Mouse (Mus musculus) kidney, embryonic 14.5 days (tissue): ENCODE data around the gene Slx4. TPM values are rescaled to one million over a fixed set of nuclear protein-coding genes. Genes with fewer than 3 reads are reported as not detected.
"Not testable (repeated sequence)": the region's sequence is repeated elsewhere in the genome, so short reads cannot be mapped to it uniquely, and the experiment has no call there.

Source experiments
- ATAC-seq: fragments of 200-750 bp; cut with Nextera tagmentation; 2 replicates; pipeline ENCODE4 v1.8.0; 2017; ENCODE audit warnings: moderate number of reproducible peaks, mild to moderate bottlenecking, moderate TSS enrichment, moderate library complexity; ENCODE audit not compliant: low FRiP score, low TSS enrichment
- H3K27ac ChIP-seq: fragments of 300-500 bp; sonication (generic); 2 replicates; pipeline ENCODE4 v1.5.1; 2014; ENCODE audit warnings: low read depth, mild to moderate bottlenecking, low read length, moderate library complexity, mixed read lengths
- H3K27me3 ChIP-seq: fragments of 300-500 bp; sonication (generic); 2 replicates; pipeline ENCODE4 v1.6.1; 2014; ENCODE audit warnings: mild to moderate bottlenecking, low read length; ENCODE audit not compliant: control insufficient read depth, insufficient read depth
- H3K36me3 ChIP-seq: fragments of 300-500 bp; sonication (generic); 2 replicates; pipeline ENCODE4 v1.6.1; 2014; ENCODE audit warnings: low read length, mixed read lengths; ENCODE audit not compliant: control insufficient read depth, insufficient read depth
- H3K4me1 ChIP-seq: fragments of 300-500 bp; sonication (generic); 2 replicates; pipeline ENCODE4 v1.6.1; 2014; ENCODE audit warnings: low read length, mixed read lengths; ENCODE audit not compliant: control insufficient read depth, insufficient read depth
- H3K4me2 ChIP-seq: fragments of 300-500 bp; sonication (generic); replicated peaks from 2 replicates; pipeline ENCODE4 v1.6.1; 2014; ENCODE audit warnings: low read depth, mild to moderate bottlenecking, low read length
- H3K4me3 ChIP-seq: fragments of 300-500 bp; sonication (generic); 2 replicates; pipeline ENCODE4 v1.5.1; 2014; ENCODE audit warnings: mild to moderate bottlenecking, low read length
- H3K9ac ChIP-seq: fragments of 300-500 bp; sonication (generic); 2 replicates; pipeline ENCODE4 v1.6.1; 2014; ENCODE audit warnings: low read depth, mild to moderate bottlenecking, low read length, moderate library complexity
- H3K9me3 ChIP-seq: fragments of 300-500 bp; sonication (generic); 2 replicates; pipeline ENCODE4 v1.6.1; 2016; ENCODE audit warnings: low read length; ENCODE audit not compliant: control insufficient read depth
- WGBS: fragments of 180-500 bp; shearing (Covaris S2); extraction: QIAGEN DNeasy Blood & Tissue Kit; methylation state at CpG from one replicate; pipeline ENCODE4 v1.1.7; 2014; 5-methylcytosine and 5-hydroxymethylcytosine counted together
- polyA plus RNA-seq: library from polyadenylated mRNA; unstranded; fragments of >200 nt; fragmentation: Nextera tagmentation; extraction: Ambion mirVana; gene quantifications from 2 replicates; pipeline ENCODE4 v1.2.1, GENCODE M21; 2014

Gene Slx4
- polyA plus RNA-seq, 1 experiment from 2014 or later: 33.2 TPM

DNA sequence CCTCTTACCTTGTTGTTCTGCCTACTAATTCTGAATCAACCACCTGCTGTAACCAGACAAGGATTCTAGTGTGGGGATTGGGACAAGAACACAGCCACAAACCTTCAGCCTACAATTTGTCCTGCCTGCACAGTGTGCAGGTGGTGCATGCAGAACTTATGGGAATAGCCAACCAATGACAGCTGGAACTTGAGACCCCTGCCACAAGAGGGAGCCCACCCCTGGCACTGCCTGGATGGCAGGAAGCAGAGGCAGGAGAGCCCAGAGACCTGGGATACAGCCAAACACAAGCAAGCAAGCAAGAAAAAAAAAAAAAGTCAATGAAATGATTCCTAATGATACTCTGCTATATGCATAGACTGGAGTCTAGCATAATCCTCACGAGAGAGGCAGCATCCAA lies 17.7 kb upstream of the Slx4 start:
- Histone ChIP-seq H3K4me1 (no peaks in the 10 kb centered on the region), H3K4me3 (no peak overlapping the region), H3K36me3 (no peaks in the 10 kb centered on the region), H3K27ac (no peak overlapping the region), H3K27me3 (no peaks in the 10 kb centered on the region), H3K9ac (no peak overlapping the region), H3K9me3 (no peaks in the 10 kb centered on the region), H3K4me2 (no peak overlapping the region)
- no peak for ATAC-seq
- 75% methylated on average over 1 of the region's 1 CpGs for WGBS

- H3K4me1 ChIP-seq, ATAC-seq, H3K9me3 ChIP-seq, H3K27me3 ChIP-seq, H3K9ac ChIP-seq, H3K4me2 ChIP-seq, H3K36me3 ChIP-seq, H3K4me3 ChIP-seq, H3K27ac ChIP-seq: not testable (repeated sequence)
- 75% methylated on average over 6 of the region's 6 CpGs for WGBS
These were observed 13.9 kb upstream of the Slx4 start for GRCm38 (mm10) chr16:4017466-4017865.

- not testable (repeated sequence) for H3K9ac ChIP-seq, H3K4me2 ChIP-seq, H3K27me3 ChIP-seq, H3K4me3 ChIP-seq, H3K4me1 ChIP-seq, H3K27ac ChIP-seq, H3K9me3 ChIP-seq, H3K36me3 ChIP-seq, ATAC-seq
- 85% methylated on average over 17 of the region's 17 CpGs for WGBS
These were observed 13.2 kb upstream of the Slx4 start for GRCm38 (mm10) chr16:4016786-4017185.

DNA sequence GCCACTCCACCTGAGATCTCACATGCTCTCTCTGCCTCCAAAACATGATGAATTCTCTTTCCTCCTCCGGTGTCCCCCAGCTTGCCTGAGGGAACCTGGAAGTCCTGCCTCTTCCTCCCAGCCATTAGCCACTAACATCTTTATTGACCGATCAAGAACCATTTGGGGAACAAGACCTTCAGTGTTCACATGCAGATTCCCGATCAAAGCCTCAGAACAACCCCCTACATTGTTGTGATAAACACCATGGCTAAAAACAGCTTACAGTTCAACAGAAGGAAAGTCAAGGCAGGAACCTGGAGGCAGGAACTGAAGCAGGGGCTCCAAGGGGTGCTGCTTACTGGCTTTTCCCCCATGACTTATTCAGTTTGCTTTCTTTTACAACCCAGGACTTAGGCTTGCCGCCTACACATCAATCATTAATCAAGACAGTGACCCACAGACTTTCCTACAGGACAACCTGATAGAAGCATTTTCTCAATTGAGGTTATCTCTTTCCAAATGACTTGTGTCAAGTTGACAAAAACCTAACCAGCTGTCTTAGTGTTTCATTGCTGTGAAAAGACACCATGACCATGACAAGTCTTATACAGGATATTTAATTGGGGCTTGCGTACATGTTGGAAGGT lies 10.6 kb upstream of the Slx4 start:
- H3K4me2 ChIP-seq: no peak overlapping the region
- H3K9me3 ChIP-seq: no peaks in the 10 kb centered on the region
- WGBS: 82% methylated on average over 5 of the region's 5 CpGs
- H3K36me3 ChIP-seq: no peaks in the 10 kb centered on the region
- no peak overlapping the region for H3K27ac ChIP-seq
- H3K27me3 ChIP-seq: no peaks in the 10 kb centered on the region
- no peak overlapping the region for H3K4me3 ChIP-seq
- H3K9ac ChIP-seq: no peak overlapping the region
- ATAC-seq: no peak
- H3K4me1 ChIP-seq: no peaks in the 10 kb centered on the region

- H3K27me3 ChIP-seq: no peaks in the 10 kb centered on the region
- H3K9me3 ChIP-seq: no peaks in the 10 kb centered on the region
- WGBS: 77% methylated on average over 4 of the region's 4 CpGs
- ATAC-seq: no peak
- no peaks in the 10 kb centered on the region for H3K4me1 ChIP-seq
- no peak overlapping the region for H3K27ac ChIP-seq
- H3K9ac ChIP-seq: no peak overlapping the region
- no peaks in the 10 kb centered on the region for H3K36me3 ChIP-seq
- no peak overlapping the region for H3K4me3 ChIP-seq
- no peak overlapping the region for H3K4me2 ChIP-seq
These were observed 9.5 kb upstream of the Slx4 start for GRCm38 (mm10) chr16:4012882-4013570.

DNA sequence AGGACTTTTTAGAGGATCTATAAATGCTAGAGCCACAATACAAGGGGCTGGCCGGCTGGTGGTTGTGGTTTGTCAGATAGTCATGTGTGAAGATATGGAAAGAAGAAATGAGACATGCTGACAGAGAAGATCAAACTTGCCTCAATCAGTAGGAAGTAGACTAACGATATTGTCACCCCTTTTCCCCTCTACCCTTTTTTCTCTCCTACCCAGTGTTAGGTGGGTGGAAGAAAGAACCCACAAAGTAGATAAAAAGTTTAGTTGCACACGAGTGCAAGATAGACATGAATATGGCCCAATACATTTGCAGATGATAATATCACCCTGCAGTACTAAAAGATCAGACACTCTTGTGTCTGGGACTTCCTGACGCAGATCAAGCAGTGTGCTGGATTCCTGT lies 15.2 kb downstream of the Slx4 start:
- 90% methylated on average over 4 of the region's 4 CpGs for WGBS
- ATAC-seq: no peak
- Histone ChIP-seq H3K4me1 (no peaks in the 10 kb centered on the region), H3K36me3 (peaks cover 92% of the 10 kb centered on the region), H3K27ac (no peak overlapping the region), H3K27me3 (no peaks in the 10 kb centered on the region), H3K9me3 (no peaks in the 10 kb centered on the region), H3K9ac (no peak overlapping the region), H3K4me3 (no peak overlapping the region), H3K4me2 (no peak overlapping the region)

DNA sequence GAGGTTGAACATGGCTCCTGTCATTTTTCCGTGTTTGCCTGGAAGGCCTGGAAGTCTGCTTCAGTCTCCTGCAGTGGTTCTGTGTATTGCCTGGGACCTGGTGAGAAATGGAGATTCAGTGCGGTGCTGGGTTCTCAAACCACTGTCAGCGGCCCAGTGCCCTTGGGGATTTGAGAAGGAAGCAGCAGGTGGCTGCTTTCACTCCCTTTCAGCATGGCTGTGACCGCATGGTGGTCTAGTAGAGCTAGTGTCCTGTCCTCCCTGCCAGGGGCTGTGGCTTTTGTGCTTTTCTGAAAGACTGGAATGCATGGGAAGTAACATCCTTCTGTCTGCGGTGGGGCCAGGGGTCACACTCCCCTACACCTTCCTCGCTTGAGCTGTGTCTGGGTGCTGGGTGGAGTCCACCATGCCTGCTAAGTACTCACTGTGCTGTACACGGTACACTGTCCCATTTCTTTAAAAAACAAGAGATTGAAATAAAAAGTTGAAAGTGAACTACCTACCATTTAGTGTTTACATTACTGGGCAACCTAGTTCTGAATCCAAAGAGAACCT lies 20.3 kb downstream of the Slx4 start:
- Histone ChIP-seq H3K4me2 (no peak overlapping the region), H3K27ac (no peak overlapping the region), H3K4me1 (no peaks in the 10 kb centered on the region), H3K9me3 (no peaks in the 10 kb centered on the region), H3K4me3 (no peak overlapping the region), H3K9ac (no peak overlapping the region), H3K36me3 (peaks cover 95% of the 10 kb centered on the region), H3K27me3 (no peaks in the 10 kb centered on the region)
- ATAC-seq: no peak
- whole genome bisulfite sequencing: 80% methylated on average over 7 of the region's 7 CpGs

- H3K4me3 ChIP-seq: no peak overlapping the region
- no peak overlapping the region for H3K9ac ChIP-seq
- no peak overlapping the region for H3K4me2 ChIP-seq
- no peak overlapping the region for H3K27ac ChIP-seq
- H3K9me3 ChIP-seq: no peaks in the 10 kb centered on the region
- ATAC-seq: no peak
- WGBS: 90% methylated on average over 4 of the region's 4 CpGs
- 0 out of 2 replicates have a peak, but pooled peaks cover 3% of the 10 kb centered on the region for H3K4me1 ChIP-seq
- H3K36me3 ChIP-seq: peaks cover 91% of the 10 kb centered on the region
- H3K27me3 ChIP-seq: no peaks in the 10 kb centered on the region
These were observed 21.4 kb downstream of the Slx4 start for GRCm38 (mm10) chr16:3982173-3982572.

DNA sequence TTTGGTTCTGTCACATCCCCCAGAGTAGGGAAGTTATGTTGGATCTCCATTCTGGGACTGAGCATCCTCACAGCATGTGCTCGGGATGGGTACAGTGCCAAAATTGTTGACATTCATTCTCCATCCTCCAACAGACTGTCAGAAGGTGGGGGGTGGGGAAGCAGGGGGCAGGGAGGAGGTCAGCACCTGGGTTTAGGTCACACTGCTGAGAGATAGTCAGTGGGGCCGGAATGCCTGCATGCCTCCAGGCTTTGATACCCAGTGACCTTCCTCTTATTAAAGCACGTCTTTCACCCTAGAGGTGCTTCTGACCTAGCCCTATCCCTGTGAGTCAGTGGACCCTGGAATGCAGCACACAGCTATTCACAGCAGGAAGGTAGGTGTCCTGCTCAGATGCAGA lies 26.9 kb downstream of the Slx4 start:
- Histone ChIP-seq H3K27ac (no peak overlapping the region), H3K4me3 (no peak overlapping the region), H3K36me3 (peaks cover 39% of the 10 kb centered on the region), H3K9ac (no peak overlapping the region), H3K4me2 (no peak overlapping the region), H3K9me3 (no peaks in the 10 kb centered on the region), H3K27me3 (no peaks in the 10 kb centered on the region), H3K4me1 (peaks cover 11% of the 10 kb centered on the region; the same call in 1 of the 2 replicates)
- ATAC-seq: peak; percentile 29; the same call in 1 of the 2 replicates
- 26% methylated on average over 3 of the region's 3 CpGs for WGBS
